Mouse (Mus musculus) hindbrain, embryonic 16.5 days (tissue): ENCODE measurements around the gene Poc1b. TPM values are rescaled to one million over a fixed set of nuclear protein-coding genes. Genes with fewer than 3 reads are reported as not detected.

Source experiments
- ATAC-seq: fragments of 200-750 bp; cut with Nextera tagmentation; 2 replicates; pipeline ENCODE4 v1.8.0; 2017; ENCODE audit warnings: moderate TSS enrichment, moderate library complexity
- H3K27ac ChIP-seq: fragments of 300-500 bp; sonication (generic); 2 replicates; pipeline ENCODE4 v1.5.1; 2014; ENCODE audit warnings: low read depth, mild to moderate bottlenecking, control low read depth, low read length, moderate library complexity
- H3K27me3 ChIP-seq: fragments of 300-500 bp; sonication (generic); replicated peaks from 2 replicates; pipeline ENCODE4 v1.6.1; 2014; ENCODE audit warnings: low read length; ENCODE audit not compliant: control insufficient read depth, insufficient read depth
- H3K36me3 ChIP-seq: fragments of 300-500 bp; sonication (generic); 2 replicates; pipeline ENCODE4 v1.6.1; 2014; ENCODE audit warnings: mild to moderate bottlenecking, low read length, moderate library complexity, mixed read lengths; ENCODE audit not compliant: control insufficient read depth, insufficient read depth
- H3K4me1 ChIP-seq: fragments of 300-500 bp; sonication (generic); 2 replicates; pipeline ENCODE4 v1.6.1; 2014; ENCODE audit warnings: low read depth, low read length; ENCODE audit not compliant: control insufficient read depth, insufficient read depth
- H3K4me2 ChIP-seq: fragments of 300-500 bp; sonication (generic); 2 replicates; pipeline ENCODE4 v1.6.1; 2014; ENCODE audit warnings: mild to moderate bottlenecking, low read length, control low read depth, moderate library complexity
- H3K4me3 ChIP-seq: fragments of 300-500 bp; sonication (generic); 2 replicates; pipeline ENCODE4 v1.5.1; 2014; ENCODE audit warnings: mild to moderate bottlenecking, low read length, control low read depth, moderate library complexity
- H3K9ac ChIP-seq: fragments of 300-500 bp; sonication (generic); 2 replicates; pipeline ENCODE4 v1.6.1; 2014; ENCODE audit warnings: low read depth, mild to moderate bottlenecking, control low read depth, low read length, moderate library complexity
- H3K9me3 ChIP-seq: fragments of 300-500 bp; sonication (generic); 2 replicates; pipeline ENCODE4 v1.6.1; 2014; ENCODE audit warnings: mild to moderate bottlenecking, low read length, moderate library complexity; ENCODE audit not compliant: control insufficient read depth
- WGBS: fragments of 180-500 bp; shearing (Covaris S2); extraction: QIAGEN DNeasy Blood & Tissue Kit; methylation state at CpG from one replicate; pipeline ENCODE4 v1.1.7; 2014; 5-methylcytosine and 5-hydroxymethylcytosine counted together
- polyA plus RNA-seq: library from polyadenylated mRNA; unstranded; fragments of >200 nt; fragmentation: Nextera tagmentation; extraction: Ambion mirVana; gene quantifications from 2 replicates; pipeline ENCODE4 v1.2.1, GENCODE M21; 2015

The Poc1b gene
- polyA plus RNA-seq, 1 experiment from 2014 or later: 9.1 TPM

GRCm38 (mm10) chr10:99235081-99235480 lies 128.2 kb downstream of the Poc1b start:
- ATAC-seq: no peak
- H3K27me3 ChIP-seq: no peaks in the 10 kb centered on the region
- H3K36me3 ChIP-seq: no peaks in the 10 kb centered on the region
- WGBS: 90% methylated on average over 9 of the region's 9 CpGs
- H3K4me2 ChIP-seq: no peak overlapping the region
- H3K27ac ChIP-seq: no peak overlapping the region
- H3K4me1 ChIP-seq: no peaks in the 10 kb centered on the region
- H3K4me3 ChIP-seq: no peak overlapping the region
- H3K9ac ChIP-seq: no peak overlapping the region
- no peaks in the 10 kb centered on the region for H3K9me3 ChIP-seq

GRCm38 (mm10) chr10:99237205-99237832 lies 130.5 kb downstream of the Poc1b start:
- ATAC-seq: no peak
- no peaks in the 10 kb centered on the region for H3K36me3 ChIP-seq
- no peaks in the 10 kb centered on the region for H3K4me1 ChIP-seq
- no peak overlapping the region for H3K4me3 ChIP-seq
- H3K9me3 ChIP-seq: no peaks in the 10 kb centered on the region
- H3K9ac ChIP-seq: no peak overlapping the region
- no peak overlapping the region for H3K4me2 ChIP-seq
- H3K27me3 ChIP-seq: no peaks in the 10 kb centered on the region
- 78% methylated on average over 11 of the region's 11 CpGs for WGBS
- no peak overlapping the region for H3K27ac ChIP-seq

DNA sequence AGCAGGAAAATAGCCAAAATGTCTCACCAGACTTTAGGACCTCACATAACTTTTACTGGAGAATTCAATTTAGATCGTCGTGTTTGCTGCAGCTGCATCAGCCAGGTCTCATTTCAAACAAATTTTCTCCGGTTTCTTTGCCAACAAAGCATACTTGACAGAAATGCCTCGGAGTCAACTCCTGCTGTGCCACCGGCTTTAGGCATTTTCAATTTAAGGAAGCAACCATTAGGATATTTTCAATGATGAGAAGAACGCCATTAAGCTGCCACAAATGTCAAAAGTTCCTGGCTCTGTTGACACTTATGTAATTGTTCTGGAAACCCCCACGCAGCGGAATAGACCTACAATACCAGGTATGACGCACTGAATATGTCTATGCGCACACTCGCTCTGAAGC lies 131.7 kb downstream of the Poc1b start:
- no peak for ATAC-seq
- 58% methylated on average over 11 of the region's 11 CpGs for WGBS

DNA sequence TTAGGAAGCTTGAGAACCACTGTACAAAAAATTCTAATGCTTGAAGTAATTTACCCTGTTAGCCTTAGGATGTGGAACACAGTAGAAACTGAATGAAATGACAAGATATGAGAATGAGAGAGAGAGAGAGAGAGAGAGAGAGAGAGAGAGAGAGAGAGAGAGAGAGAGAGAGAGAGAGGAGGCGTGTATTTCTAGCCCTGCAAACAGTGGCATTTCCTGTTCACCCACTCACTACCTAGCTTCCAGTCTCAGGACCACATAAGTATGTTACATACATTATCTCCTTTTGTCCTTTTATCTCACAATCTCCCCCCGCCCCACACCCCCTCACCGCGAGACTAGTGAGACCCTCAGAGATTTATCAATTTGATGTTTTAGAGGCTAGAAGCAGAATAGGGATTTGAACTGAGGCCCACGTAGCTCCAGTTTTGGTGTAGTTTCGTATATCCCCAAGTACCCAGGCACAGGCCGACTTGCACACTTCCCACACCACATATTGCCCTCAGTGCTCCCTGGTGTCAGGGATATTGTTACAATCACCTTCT lies 134.5 kb downstream of the Poc1b start:
- 89% methylated on average over 7 of the region's 7 CpGs for WGBS
- no peaks in the 10 kb centered on the region for H3K36me3 ChIP-seq
- H3K9ac ChIP-seq: no peak overlapping the region
- no peak overlapping the region for H3K27ac ChIP-seq
- H3K4me1 ChIP-seq: no peaks in the 10 kb centered on the region
- no peak overlapping the region for H3K4me2 ChIP-seq
- ATAC-seq: no peak
- H3K27me3 ChIP-seq: no peaks in the 10 kb centered on the region
- H3K4me3 ChIP-seq: no peak overlapping the region
- no peaks in the 10 kb centered on the region for H3K9me3 ChIP-seq

More for the DNA sequence above, 131.7 kb downstream of the Poc1b start:
- no peaks in the 10 kb centered on the region for H3K4me1 ChIP-seq
- H3K9me3 ChIP-seq: no peaks in the 10 kb centered on the region
- no peak overlapping the region for H3K27ac ChIP-seq
- H3K4me2 ChIP-seq: no peak overlapping the region
- no peaks in the 10 kb centered on the region for H3K27me3 ChIP-seq
- no peak overlapping the region for H3K4me3 ChIP-seq
- H3K9ac ChIP-seq: no peak overlapping the region
- H3K36me3 ChIP-seq: no peaks in the 10 kb centered on the region

- H3K4me2 ChIP-seq: no peak overlapping the region
- H3K27ac ChIP-seq: no peak overlapping the region
- no peak for ATAC-seq
- no peaks in the 10 kb centered on the region for H3K27me3 ChIP-seq
- H3K4me1 ChIP-seq: no peaks in the 10 kb centered on the region
- H3K4me3 ChIP-seq: no peak overlapping the region
- H3K36me3 ChIP-seq: no peaks in the 10 kb centered on the region
- 83% methylated on average over 16 of the region's 16 CpGs for WGBS
- no peak overlapping the region for H3K9ac ChIP-seq
- no peaks in the 10 kb centered on the region for H3K9me3 ChIP-seq
Observed at GRCm38 (mm10) chr10:99241829-99242711, 135.2 kb downstream of the Poc1b start.

DNA sequence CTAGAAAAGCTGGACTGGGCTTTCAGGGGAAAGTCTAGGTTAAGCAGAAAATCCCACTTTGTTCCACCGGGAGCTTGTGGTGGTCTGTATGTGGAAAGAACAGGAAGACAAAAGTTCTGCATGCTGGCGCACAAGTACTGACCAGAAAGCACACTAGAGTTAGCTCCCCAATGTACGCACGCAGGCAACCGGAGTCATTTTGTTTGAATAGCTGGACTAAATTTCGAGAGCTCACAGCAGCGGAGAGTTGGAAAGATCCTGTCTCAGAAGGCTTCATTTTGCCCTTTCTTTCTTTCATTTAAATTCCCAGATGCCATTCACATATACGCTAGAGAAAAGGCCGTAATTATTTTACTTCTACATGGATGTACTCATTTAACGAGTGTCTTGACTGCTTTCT lies 135.9 kb downstream of the Poc1b start:
- Histone ChIP-seq H3K36me3 (no peaks in the 10 kb centered on the region), H3K9ac (no peak overlapping the region), H3K27me3 (no peaks in the 10 kb centered on the region), H3K27ac (no peak overlapping the region), H3K4me2 (no peak overlapping the region), H3K9me3 (no peaks in the 10 kb centered on the region), H3K4me3 (no peak overlapping the region), H3K4me1 (no peaks in the 10 kb centered on the region)
- WGBS: 75% methylated on average over 10 of the region's 10 CpGs
- no peak for ATAC-seq

GRCm38 (mm10) chr10:99243907-99244489 lies 137.2 kb downstream of the Poc1b start:
- 77% methylated on average over 5 of the region's 5 CpGs for WGBS
- no peak overlapping the region for H3K4me3 ChIP-seq
- no peaks in the 10 kb centered on the region for H3K9me3 ChIP-seq
- H3K27me3 ChIP-seq: no peaks in the 10 kb centered on the region
- H3K9ac ChIP-seq: no peak overlapping the region
- no peaks in the 10 kb centered on the region for H3K36me3 ChIP-seq
- H3K4me2 ChIP-seq: no peak overlapping the region
- no peaks in the 10 kb centered on the region for H3K4me1 ChIP-seq
- no peak for ATAC-seq
- H3K27ac ChIP-seq: no peak overlapping the region

- Histone ChIP-seq H3K27ac (no peak overlapping the region), H3K9ac (no peak overlapping the region), H3K4me1 (no peaks in the 10 kb centered on the region), H3K36me3 (no peaks in the 10 kb centered on the region), H3K4me3 (no peak overlapping the region), H3K4me2 (no peak overlapping the region), H3K27me3 (no peaks in the 10 kb centered on the region), H3K9me3 (no peaks in the 10 kb centered on the region)
- 76% methylated on average over 7 of the region's 7 CpGs for WGBS
- ATAC-seq: no peak
Observed at GRCm38 (mm10) chr10:99244655-99245260, 137.9 kb downstream of the Poc1b start.
